Mouse (Mus musculus) heart, adult 9 months (tissue): Measurements from ENCODE around the gene Mpig6b.

Experiments
- DNase-seq, 2 experiments: peaks; one replicate each; pipeline ENCODE4 v3.0.0; 2022; ENCODE audit warnings: low spot score in 2 of 2

Mpig6b gene

GRCm38 (mm10) chr17:35066084-35066483 lies at the start of gene Mpig6b:
Gene Mpig6b, minus strand, starts transcription at chr17:35066184.
- DNase-seq: no peak

- DNase-seq: no peak
Measured at GRCm38 (mm10) chr17:35115046-35116019, 49.3 kb upstream of the Mpig6b start, which contains the start of gene Ly6g5b. Gene Ly6g5b, minus strand, starts transcription at chr17:35115428.

GRCm38 (mm10) chr17:35111774-35112173 lies 45.8 kb upstream of the Mpig6b start:
- DNase-seq: no peak

- no peak for DNase-seq
Measured at GRCm38 (mm10) chr17:35108097-35108496, 42.1 kb upstream of the Mpig6b start, which contains the start of gene Ly6g5c. Gene Ly6g5c, plus strand, starts transcription at chr17:35108279.

GRCm38 (mm10) chr17:35106522-35106921 lies 40.5 kb upstream of the Mpig6b start:
- no peak for DNase-seq

- DNase-seq: no peak
Measured at GRCm38 (mm10) chr17:35105740-35106389, 39.9 kb upstream of the Mpig6b start.

GRCm38 (mm10) chr17:35104754-35105153 lies 38.8 kb upstream of the Mpig6b start:
- no peak for DNase-seq

- DNase-seq: no peak
Measured at GRCm38 (mm10) chr17:35104079-35104478, 38.1 kb upstream of the Mpig6b start.

GRCm38 (mm10) chr17:35103221-35103690 lies 37.3 kb upstream of the Mpig6b start:
- DNase-seq: no peak

- no peak for DNase-seq
Measured at GRCm38 (mm10) chr17:35102299-35102698, 36.3 kb upstream of the Mpig6b start.

GRCm38 (mm10) chr17:35101161-35101560 lies 35.2 kb upstream of the Mpig6b start:
- DNase-seq: no peak

- no peak for DNase-seq
Measured at GRCm38 (mm10) chr17:35100196-35100765, 34.3 kb upstream of the Mpig6b start.

GRCm38 (mm10) chr17:35097164-35097655 lies 31.2 kb upstream of the Mpig6b start:
- no peak for DNase-seq

GRCm38 (mm10) chr17:35096597-35096996 lies 30.6 kb upstream of the Mpig6b start:
- DNase-seq: no peak

- DNase-seq: no peak
Measured at GRCm38 (mm10) chr17:35094475-35095365, 28.7 kb upstream of the Mpig6b start.

- DNase-seq: no peak
Measured at GRCm38 (mm10) chr17:35092403-35093198, 26.6 kb upstream of the Mpig6b start.

GRCm38 (mm10) chr17:35090166-35090932 lies 24.4 kb upstream of the Mpig6b start:
- peak; percentile 29 to 36 for DNase-seq

- DNase-seq: peak; percentile 95
Measured at GRCm38 (mm10) chr17:35088825-35089644, 23.1 kb upstream of the Mpig6b start, which contains the start of gene Abhd16a. Gene Abhd16a, plus strand, starts transcription at chr17:35089263.
